Mouse (Mus musculus) lung, embryonic 15.5 days (tissue): ENCODE measurements at regions not wholly inside any gene's neighbourhood (a gene's known extent, or its start where the extent isn't known, plus 50 kb on each side); places are given as distances from the start of the nearest gene placed in this dataset.

Experiments used
- ATAC-seq: fragments of 200-750 bp; cut with Nextera tagmentation; 2 replicates; pipeline ENCODE4 v1.8.0; 2017; ENCODE audit warnings: moderate number of reproducible peaks, borderline replicate concordance; ENCODE audit not compliant: low FRiP score, low TSS enrichment; ENCODE audit errors: extremely low read depth
- H3K27ac ChIP-seq: fragments of 300-500 bp; sonication (generic); 2 replicates; pipeline ENCODE4 v1.5.1; 2015; ENCODE audit warnings: moderate library complexity, mild to moderate bottlenecking, inconsistent platforms
- H3K27me3 ChIP-seq: fragments of 300-500 bp; sonication (generic); 2 replicates; pipeline ENCODE4 v1.6.1; 2015; ENCODE audit warnings: inconsistent platforms
- H3K36me3 ChIP-seq: fragments of 300-500 bp; sonication (generic); 2 replicates; pipeline ENCODE4 v1.6.1; 2015; ENCODE audit warnings: inconsistent platforms
- H3K4me1 ChIP-seq: fragments of 300-500 bp; sonication (generic); 2 replicates; pipeline ENCODE4 v1.6.1; 2015; ENCODE audit warnings: inconsistent platforms
- H3K4me2 ChIP-seq: fragments of 300-500 bp; sonication (generic); 2 replicates; pipeline ENCODE4 v1.6.1; 2015; ENCODE audit warnings: inconsistent platforms, mild to moderate bottlenecking, moderate library complexity
- H3K4me3 ChIP-seq: fragments of 300-500 bp; sonication (generic); 2 replicates; pipeline ENCODE4 v1.5.1; 2015; ENCODE audit warnings: mild to moderate bottlenecking, inconsistent platforms
- H3K9ac ChIP-seq: fragments of 300-500 bp; sonication (generic); 2 replicates; pipeline ENCODE4 v1.6.1; 2015; ENCODE audit warnings: inconsistent platforms
- H3K9me3 ChIP-seq: fragments of 300-500 bp; sonication (generic); 2 replicates; pipeline ENCODE4 v1.6.1; 2016; ENCODE audit warnings: inconsistent platforms
- WGBS: fragments of 180-500 bp; shearing (Covaris S2); methylation state at CpG from one replicate; pipeline ENCODE4 v1.1.7; 2015; 5-methylcytosine and 5-hydroxymethylcytosine counted together

DNA sequence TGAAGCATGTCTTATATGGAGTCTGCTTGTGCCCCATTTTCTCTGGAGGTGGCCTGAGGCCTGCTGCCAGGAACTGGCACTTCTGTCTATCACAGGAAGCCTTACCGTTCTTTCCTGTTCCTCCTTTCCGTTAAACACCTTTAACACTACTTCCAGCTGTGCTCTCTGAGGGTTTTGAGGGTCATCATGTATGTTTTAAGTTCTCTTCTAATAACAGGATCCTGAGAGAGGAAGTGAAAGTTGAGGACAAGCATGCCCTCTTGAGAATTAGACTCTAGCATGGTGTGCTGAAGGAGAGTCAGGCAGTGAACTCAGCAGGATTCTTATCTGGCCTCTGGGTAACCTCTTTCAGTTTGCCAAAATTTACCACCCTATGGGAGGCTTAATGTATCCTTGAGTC, 418.0 kb upstream of the 9430069I07Rik start:
- Histone ChIP-seq H3K9me3 (no peaks in the 10 kb centered on the region), H3K4me3 (no peak overlapping the region), H3K27ac (no peak overlapping the region), H3K9ac (no peak overlapping the region), H3K27me3 (no peaks in the 10 kb centered on the region), H3K4me2 (no peak overlapping the region), H3K36me3 (no peaks in the 10 kb centered on the region), H3K4me1 (no peaks in the 10 kb centered on the region)
- 56% methylated on average over 2 of the region's 2 CpGs for WGBS
- no peak for ATAC-seq

- WGBS = 41% methylated on average over 2 of the region's 2 CpGs
- ATAC-seq = peak; percentile 52; the same call in 1 of the 2 replicates
- Histone ChIP-seq H3K36me3 (no peaks in the 10 kb centered on the region), H3K9me3 (no peaks in the 10 kb centered on the region), H3K4me3 (no peak overlapping the region), H3K27ac (no peak overlapping the region), H3K4me1 (no peaks in the 10 kb centered on the region), H3K27me3 (no peaks in the 10 kb centered on the region), H3K9ac (no peak overlapping the region), H3K4me2 (no peak overlapping the region)
These were observed 394.1 kb upstream of the 9430069I07Rik start for GRCm38 (mm10) chr15:34751746-34752145.

- no peak overlapping the region for H3K4me2 ChIP-seq
These were observed 393.3 kb upstream of the 9430069I07Rik start for GRCm38 (mm10) chr15:34751021-34751420.

GRCm38 (mm10) chr15:34747111-34747510, 389.4 kb upstream of the 9430069I07Rik start:
- ATAC-seq = no peak
- H3K9ac ChIP-seq = no peak overlapping the region
- H3K4me2 ChIP-seq = no peak overlapping the region
- no peaks in the 10 kb centered on the region for H3K27me3 ChIP-seq
- H3K4me3 ChIP-seq = no peak overlapping the region
- no peaks in the 10 kb centered on the region for H3K9me3 ChIP-seq
- H3K27ac ChIP-seq = no peak overlapping the region
- H3K36me3 ChIP-seq = no peaks in the 10 kb centered on the region
- 64% methylated on average over 4 of the region's 4 CpGs for WGBS
- no peaks in the 10 kb centered on the region for H3K4me1 ChIP-seq

More at GRCm38 (mm10) chr15:34751021-34751420, 393.3 kb upstream of the 9430069I07Rik start:
- 53% methylated on average over 2 of the region's 2 CpGs for WGBS
- Histone ChIP-seq H3K9ac (no peak overlapping the region), H3K36me3 (no peaks in the 10 kb centered on the region), H3K9me3 (no peaks in the 10 kb centered on the region), H3K27me3 (no peaks in the 10 kb centered on the region), H3K4me1 (no peaks in the 10 kb centered on the region), H3K27ac (no peak overlapping the region), H3K4me3 (no peak overlapping the region)
- no peak for ATAC-seq

GRCm38 (mm10) chr15:34743130-34743782, 385.6 kb upstream of the 9430069I07Rik start:
- Histone ChIP-seq H3K27ac (no peak overlapping the region), H3K4me2 (no peak overlapping the region), H3K27me3 (no peaks in the 10 kb centered on the region), H3K9ac (no peak overlapping the region), H3K4me1 (no peaks in the 10 kb centered on the region), H3K4me3 (no peak overlapping the region), H3K36me3 (no peaks in the 10 kb centered on the region), H3K9me3 (no peaks in the 10 kb centered on the region)
- no peak for ATAC-seq
- WGBS = 33% methylated on average over 15 of the region's 15 CpGs

DNA sequence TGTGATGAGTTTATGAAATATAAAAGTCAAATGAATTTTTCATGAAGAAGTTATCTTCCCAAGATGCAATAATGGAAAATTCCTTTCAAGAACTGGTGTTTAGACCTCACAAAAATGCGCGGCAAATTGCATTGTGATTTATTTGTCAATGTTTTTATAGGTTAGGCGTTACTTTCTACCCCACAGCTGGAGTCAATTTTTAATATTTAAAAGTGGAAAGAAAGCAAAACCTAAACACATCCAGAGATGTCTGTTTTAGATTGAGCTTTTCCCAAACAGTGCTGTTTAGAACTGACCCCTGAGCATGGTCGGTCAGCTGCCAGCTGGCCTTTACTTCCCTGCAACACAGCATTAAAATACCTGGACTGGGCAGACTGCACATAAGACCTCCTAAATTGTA, 383.8 kb upstream of the 9430069I07Rik start:
- Histone ChIP-seq H3K4me2 (no peak overlapping the region), H3K27me3 (no peaks in the 10 kb centered on the region), H3K9ac (no peak overlapping the region), H3K36me3 (no peaks in the 10 kb centered on the region), H3K4me3 (no peak overlapping the region), H3K4me1 (no peaks in the 10 kb centered on the region), H3K27ac (no peak overlapping the region), H3K9me3 (no peaks in the 10 kb centered on the region)
- 57% methylated on average over 4 of the region's 4 CpGs for WGBS
- ATAC-seq = no peak
